Mouse (Mus musculus) brain, embryonic 14.5 days (tissue): ENCODE results near the gene Fam102b. TPM values are rescaled to one million over a fixed set of nuclear protein-coding genes. Genes with fewer than 3 reads are reported as not detected.

Experiments used
- DNase-seq: peaks from one replicate; pipeline ENCODE4 v3.0.0-alpha.2; 2011; ENCODE audit warnings: low read depth
- CTCF ChIP-seq: fragments of 200-500 bp; IDR thresholded peaks from 2 replicates; pipeline ENCODE4 v1.5.1; 2012; ENCODE audit warnings: inconsistent platforms, mild to moderate bottlenecking, moderate library complexity, borderline replicate concordance; ENCODE audit not compliant: insufficient read depth, insufficient read length; ENCODE audit errors: extremely low read depth
- POLR2A ChIP-seq: fragments of 200-500 bp; IDR thresholded peaks from 2 replicates; pipeline ENCODE4 v1.6.1; 2012; ENCODE audit warnings: mild to moderate bottlenecking, inconsistent platforms, borderline replicate concordance; ENCODE audit not compliant: poor library complexity, insufficient read depth, insufficient read length, severe bottlenecking; ENCODE audit errors: extremely low read depth
- polyA plus RNA-seq: library from polyadenylated mRNA; depleted of rRNA; stranded (reverse); fragments of >200 nt; gene quantifications from 2 replicates; pipeline ENCODE4 v1.2.3, GENCODE M21; 2012; rRNA removed

The Fam102b gene
- polyA plus RNA-seq, 1 experiment = 26.5 TPM

DNA sequence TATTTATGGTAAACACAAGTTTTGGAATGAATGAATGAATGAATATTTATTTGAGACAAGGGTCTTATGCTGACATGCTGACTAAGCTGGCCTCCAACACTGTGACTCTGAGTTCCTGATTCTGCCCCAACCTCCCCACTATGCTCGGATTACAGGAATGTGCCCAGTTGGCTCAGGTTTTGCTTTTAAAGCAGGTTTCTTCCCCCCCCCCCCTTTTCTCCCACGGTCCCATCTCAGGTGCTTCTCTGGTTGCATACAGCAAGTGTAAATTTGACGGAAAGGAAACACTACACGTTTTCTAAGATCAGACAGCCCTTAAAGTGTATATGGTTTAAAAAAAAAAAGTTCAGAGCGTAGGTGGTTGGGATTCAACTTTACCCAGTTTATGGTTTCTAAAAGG is 87.8 kb downstream of the Fam102b start, which contains the start of gene Henmt1:
TSS of gene Henmt1 (plus strand) at position 301 of the 400 bp plus-strand sequence.
- TF ChIP-seq CTCF = no peak
- TF ChIP-seq POLR2A = no peak
- DNase-seq = no peak

DNA sequence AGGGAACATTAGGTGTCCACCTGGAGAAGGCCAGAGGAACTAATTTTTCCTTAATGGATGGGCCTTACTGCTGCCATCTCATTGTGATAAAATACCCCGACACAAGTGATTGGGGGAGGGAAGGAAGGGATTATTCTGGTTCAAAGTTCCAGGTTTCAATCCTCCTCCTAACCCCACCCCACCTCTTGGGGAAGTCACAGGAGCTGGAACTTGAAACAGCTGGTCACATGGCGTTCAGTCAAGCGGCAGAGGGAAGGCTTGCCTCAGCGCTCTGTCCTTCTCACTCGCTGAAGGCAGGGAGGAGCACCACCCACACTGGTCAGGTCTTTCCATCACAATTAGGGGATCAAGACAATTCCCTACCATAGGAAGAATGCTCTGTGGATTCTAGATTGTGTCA is 88.7 kb downstream of the Fam102b start:
- no peak for DNase-seq
- TF ChIP-seq CTCF (no peak), POLR2A (no peak)

DNA sequence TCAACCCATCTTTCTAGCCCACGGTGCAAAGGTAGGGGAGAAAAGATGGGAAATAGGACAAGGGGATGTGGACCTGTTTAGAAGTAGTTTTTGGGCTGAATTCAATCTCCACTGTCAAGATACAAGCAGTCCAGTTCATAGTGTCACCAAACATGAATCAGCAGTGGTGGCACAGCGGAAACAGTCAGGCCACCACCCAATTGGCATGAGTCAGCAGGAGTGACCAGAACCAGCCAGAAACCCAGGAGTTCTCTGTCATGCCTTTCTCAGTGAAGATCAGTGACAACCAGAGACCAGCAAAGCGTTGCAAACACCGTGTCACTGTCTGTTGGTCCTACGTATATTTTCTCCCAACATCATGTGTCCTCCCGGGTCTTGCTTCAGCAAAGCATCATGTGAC is 93.8 kb downstream of the Fam102b start:
- no peak for TF ChIP-seq POLR2A
- no peak for TF ChIP-seq CTCF
- no peak for DNase-seq

DNA sequence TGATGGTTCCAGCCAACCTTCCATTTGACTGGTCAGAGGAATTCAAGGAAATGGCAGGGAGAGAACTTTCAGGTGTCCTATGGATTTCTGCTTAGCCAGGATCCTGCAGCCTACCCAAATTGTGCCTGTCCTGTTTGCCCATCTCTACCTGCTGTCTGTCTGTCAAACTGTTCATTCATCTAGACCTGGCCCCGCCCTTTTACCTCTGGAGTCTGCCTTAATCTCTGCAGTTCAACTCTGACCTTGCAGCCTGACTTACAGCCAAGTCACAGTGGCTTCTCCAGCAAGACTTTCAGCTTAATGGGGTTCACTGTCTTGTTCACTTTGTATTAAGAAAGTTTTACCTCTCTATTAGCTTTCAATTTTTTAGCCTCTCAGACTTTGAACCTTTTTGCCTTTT is 101.1 kb downstream of the Fam102b start:
- TF ChIP-seq POLR2A (no peak), CTCF (no peak)
- DNase-seq = no peak

DNA sequence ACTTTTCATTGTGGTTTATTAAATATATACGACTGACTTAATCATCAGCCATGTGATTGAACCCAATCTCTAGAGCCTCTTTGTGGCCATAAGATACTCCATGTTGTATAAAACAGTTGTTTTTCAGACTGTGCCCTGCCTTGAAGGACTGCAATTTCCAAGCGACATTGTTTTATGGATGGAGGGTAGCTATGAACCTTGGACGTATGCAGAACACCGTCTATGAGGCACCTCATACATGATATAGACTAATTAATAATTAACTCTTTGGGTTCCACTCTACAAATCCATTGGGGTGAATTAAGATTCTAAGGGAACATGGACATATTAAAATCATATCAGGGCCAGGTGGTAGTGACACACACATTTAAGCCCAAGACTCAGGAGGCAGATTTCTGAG is 101.7 kb downstream of the Fam102b start:
- no peak for DNase-seq
- TF ChIP-seq CTCF = no peak
- TF ChIP-seq POLR2A = no peak

DNA sequence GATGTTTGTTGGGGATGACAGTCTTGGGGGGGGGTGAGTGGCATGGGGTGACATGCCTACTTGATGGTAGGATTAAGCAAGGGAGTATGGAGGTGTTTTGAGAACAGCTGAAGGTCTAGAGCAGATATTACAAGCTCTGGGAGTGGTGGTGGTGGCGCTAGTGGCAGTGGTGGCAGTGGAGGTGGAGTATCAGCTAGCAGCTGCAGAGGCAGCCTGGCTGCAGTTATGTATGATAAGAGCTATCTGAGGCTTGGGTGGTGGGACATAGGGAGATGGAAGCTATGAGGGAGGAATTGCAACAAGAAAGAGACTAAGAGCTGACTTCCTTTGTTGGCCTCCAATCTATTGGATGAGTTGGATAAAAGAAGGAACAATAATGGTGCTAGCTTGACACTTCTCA is 105.6 kb downstream of the Fam102b start:
- TF ChIP-seq CTCF (no peak), POLR2A (no peak)
- DNase-seq = no peak

Other genes with a start within 250 kb of the Fam102b start
- gene Stxbp3, start 187.1 kb downstream of the Fam102b start, polyA plus RNA-seq = 9.9 and 11.8 TPM in 2 replicates
- 0.09 and 0.11 TPM in 2 replicates for gene Fndc7, start 137.6 kb downstream of the Fam102b start, polyA plus RNA-seq
- 68.0 and 78.4 TPM in 2 replicates for gene Prpf38b, start 115.9 kb downstream of the Fam102b start, polyA plus RNA-seq
- gene Henmt1, start 87.7 kb downstream of the Fam102b start, polyA plus RNA-seq = 1.2 and 1.5 TPM in 2 replicates
- 1.3 TPM in 2 replicates for gene Gm9857, start 87.2 kb downstream of the Fam102b start, polyA plus RNA-seq
- not detected in 2 replicates for gene Slc25a54, start 52.9 kb upstream of the Fam102b start, polyA plus RNA-seq
- 6.0 and 6.9 TPM in 2 replicates for gene Slc25a24, start 95.5 kb upstream of the Fam102b start, polyA plus RNA-seq